Mouse (Mus musculus) MEL (cell line): ENCODE data around the gene Kat7.

Source experiments
- CHD2 ChIP-seq: IDR thresholded peaks from 2 replicates; pipeline ENCODE4 v1.6.1; 2011; ENCODE audit warnings: low read length, improper control_type of control experiment
- CTCF ChIP-seq, 3 experiments: IDR thresholded peaks in 2 of 3; conservative IDR thresholded peaks in 1 of 3; 2 replicates each; pipeline ENCODE4 v1.5.1; 2011 to 2012; ENCODE audit warnings: low read length in 3 of 3, low read depth in 2 of 3, mild to moderate bottlenecking in 2 of 3, improper control_type of control experiment in 1 of 3, inconsistent platforms in 1 of 3, mixed read lengths in 1 of 3, moderate library complexity in 1 of 3; ENCODE audit not compliant: control insufficient read depth in 1 of 3, insufficient read depth in 1 of 3, poor library complexity in 1 of 3, severe bottlenecking in 1 of 3
- E2F4 ChIP-seq: IDR thresholded peaks from 2 replicates; pipeline ENCODE4 v1.6.1; 2011; ENCODE audit warnings: low read depth, low read length, improper control_type of control experiment, borderline replicate concordance
- HCFC1 ChIP-seq: IDR thresholded peaks from 2 replicates; pipeline ENCODE4 v1.6.1; 2012; ENCODE audit warnings: low read depth, mild to moderate bottlenecking, inconsistent platforms, low read length, improper control_type of control experiment, moderate library complexity
- POLR2A ChIP-seq, 2 experiments: IDR thresholded peaks; 2 replicates each; pipeline ENCODE4 v1.6.1; 2011 to 2012; ENCODE audit warnings: low read length in 2 of 2, mild to moderate bottlenecking in 2 of 2, control low read depth in 1 of 2, improper control_type of control experiment in 1 of 2, low read depth in 1 of 2, moderate library complexity in 1 of 2; ENCODE audit not compliant: control insufficient read depth in 1 of 2, insufficient read depth in 1 of 2, poor library complexity in 1 of 2
- RAD21 ChIP-seq: IDR thresholded peaks from 2 replicates; pipeline ENCODE4 v1.6.1; 2011; ENCODE audit warnings: mild to moderate bottlenecking, low read depth, low read length, improper control_type of control experiment
- TCF12 ChIP-seq: IDR thresholded peaks from 2 replicates; pipeline ENCODE4 v1.6.1; 2014; ENCODE audit warnings: low read depth, mild to moderate bottlenecking, inconsistent platforms, low read length, improper control_type of control experiment, moderate library complexity
- USF1 ChIP-seq: IDR thresholded peaks from 2 replicates; pipeline ENCODE4 v1.6.1; 2014; ENCODE audit warnings: low read depth, mild to moderate bottlenecking, inconsistent platforms, low read length, improper control_type of control experiment, moderate library complexity
- USF2 ChIP-seq, 2 experiments: IDR thresholded peaks; 2 replicates each; pipeline ENCODE4 v1.6.1; 2011 to 2012; ENCODE audit warnings: improper control_type of control experiment in 2 of 2, low read length in 2 of 2, borderline replicate concordance in 1 of 2, inconsistent platforms in 1 of 2, low read depth in 1 of 2, mild to moderate bottlenecking in 1 of 2; ENCODE audit not compliant: insufficient read depth in 1 of 2

- no peak for TF ChIP-seq CTCF (IDR thresholded peaks at IDR 0.05 in 2 of 3, conservative IDR thresholded peaks at IDR 0.05 in 1 of 3; ENCODE audit: control insufficient read depth in 1 of 3, insufficient read depth in 1 of 3, low read depth in 2 of 3, low read length in 3 of 3, poor library complexity in 1 of 3, severe bottlenecking in 1 of 3)
- TF ChIP-seq CHD2, result no peak
- no peak for TF ChIP-seq TCF12
- no peak for TF ChIP-seq USF1
- no peak for TF ChIP-seq USF2 (IDR thresholded peaks at IDR 0.05; ENCODE audit: borderline replicate concordance in 1 of 2, insufficient read depth in 1 of 2, low read depth in 1 of 2, low read length in 2 of 2)
- TF ChIP-seq E2F4, result no peak
- no peak for TF ChIP-seq POLR2A (IDR thresholded peaks at IDR 0.05; ENCODE audit: control insufficient read depth in 1 of 2, insufficient read depth in 1 of 2, low read depth in 1 of 2, low read length in 2 of 2, poor library complexity in 1 of 2)
- no peak for TF ChIP-seq HCFC1
- TF ChIP-seq RAD21, result no peak
Measured at GRCm38 (mm10) chr11:95311425-95311807, 1.4 kb upstream of the Kat7 start.
